Comparison of ENCODE assay signal across 9 mouse cellular contexts in the genomic region with DNA sequence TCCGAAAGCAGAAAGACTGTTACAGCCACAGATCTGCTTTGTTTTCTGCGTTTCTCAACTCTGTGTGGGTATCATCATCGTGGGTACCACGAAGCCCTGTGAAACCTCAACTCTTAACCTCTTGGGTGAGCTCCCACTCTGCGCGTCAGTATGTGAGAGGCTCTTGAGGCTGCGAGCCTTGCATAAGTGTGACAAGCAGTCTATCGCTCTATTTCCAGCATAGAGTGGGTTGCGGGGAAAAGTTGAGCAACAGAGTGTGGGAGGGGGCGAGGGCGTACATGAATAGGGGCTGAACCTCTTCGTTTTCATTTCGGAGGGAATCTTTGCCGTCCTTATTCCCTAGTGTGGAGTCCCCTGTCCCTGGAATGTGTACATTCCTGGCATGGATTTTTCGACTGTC. TPM values are rescaled to one million over a fixed set of nuclear protein-coding genes. Genes with fewer than 3 reads are reported as not detected.
DNase-seq lines count a peak whose midpoint lies in the region; ATAC-seq lines count a peak whose summit lies in the region.
"Had no signal": no experiment of that assay in that cellular context is flagged by ENCODE, and none has a peak within 500 bp of the region (broad histone marks: within the 10 kb centered on the region; RNA-seq: fewer than 3 reads in every experiment).

No protein-coding gene starts in this region.

- 62% methylated on average over 15 of the region's 15 CpGs for WGBS in embryonic facial prominence, embryonic 12.5 days
- 57% methylated on average over 15 of the region's 15 CpGs for WGBS in limb, embryonic 13.5 days

- H3K4me2 ChIP-seq in embryonic facial prominence, embryonic 12.5 days (replicated peaks), result peak overlapping the region; percentile 30
- H3K4me2 ChIP-seq in limb, embryonic 13.5 days (replicated peaks), result peak overlapping the region; percentile 51

- H3K4me1 ChIP-seq in embryonic facial prominence, embryonic 12.5 days, result peaks cover 14% of the 10 kb centered on the region; the same call in 1 of the 2 replicates
- H3K4me1 ChIP-seq in limb, embryonic 13.5 days, result peaks cover 21% of the 10 kb centered on the region
- H3K4me1 ChIP-seq: megakaryocyte, embryonic 14.5 days had no signal

- H3K36me3 ChIP-seq in embryonic facial prominence, embryonic 12.5 days, result no peaks in the 10 kb centered on the region
- H3K36me3 ChIP-seq in limb, embryonic 13.5 days, result no peaks in the 10 kb centered on the region

- no peaks in the 10 kb centered on the region for H3K27me3 ChIP-seq in embryonic facial prominence, embryonic 12.5 days
- no peaks in the 10 kb centered on the region for H3K27me3 ChIP-seq in limb, embryonic 13.5 days
- H3K27me3 ChIP-seq: megakaryocyte, embryonic 14.5 days had no signal

- H3K9ac ChIP-seq in embryonic facial prominence, embryonic 12.5 days, result no peak overlapping the region
- peak overlapping the region; percentile 21; the same call in 1 of the 2 replicates for H3K9ac ChIP-seq in limb, embryonic 13.5 days

- H3K9me3 ChIP-seq in embryonic facial prominence, embryonic 12.5 days, result no peaks in the 10 kb centered on the region
- H3K9me3 ChIP-seq in limb, embryonic 13.5 days, result no peaks in the 10 kb centered on the region

- H3K27ac ChIP-seq in embryonic facial prominence, embryonic 12.5 days, result peak overlapping the region; percentile 72
- H3K27ac ChIP-seq in limb, embryonic 13.5 days, result peak overlapping the region; percentile 28; the same call in 1 of the 2 replicates

- ATAC-seq in embryonic facial prominence, embryonic 12.5 days (ENCODE audit: insufficient number of reproducible peaks, insufficient read depth, low FRiP score, low TSS enrichment), result peak; percentile 57; the same call in 1 of the 2 replicates
- ATAC-seq in limb, embryonic 13.5 days (ENCODE audit: low FRiP score, low read depth), result peak; percentile 44; the same call in 1 of the 2 replicates
- ATAC-seq in megakaryocyte, adult 5-6 weeks (ENCODE audit: poor library complexity, severe bottlenecking), result no peak
- no peak for ATAC-seq in activated CD4-positive, CD25-positive, alpha-beta regulatory T cell, adult 4 months

- H3K4me3 ChIP-seq in embryonic facial prominence, embryonic 12.5 days, result no peak overlapping the region
- peak overlapping the region; percentile 24 for H3K4me3 ChIP-seq in limb, embryonic 13.5 days
- H3K4me3 ChIP-seq: megakaryocyte, embryonic 14.5 days had no signal

- DNase-seq in kidney, postnatal 10 days, result peak; percentile 8
- DNase-seq in kidney, postnatal 14 days, result no peak
- peak; percentile 54 to 72 for DNase-seq in frontal cortex, adult 2 months (ENCODE audit: extremely low spot score in 1 of 2, low spot score in 1 of 2)
- DNase-seq: cerebellum, adult 11 months had no signal

RNA-seq across cellular contexts. Expression of gene Zfp385b, which starts 44.1 kb away (rescaled TPM):
- 3.2 and 3.6 TPM in 2 replicates for polyA plus RNA-seq in embryonic facial prominence, embryonic 12.5 days (2016; fragmentation: Nextera tagmentation; extraction: Ambion mirVana)
- polyA plus RNA-seq in frontal cortex, adult 2 months (2012; rRNA removed), result 59.1 and 69.4 TPM in 2 replicates
- polyA plus RNA-seq in limb, embryonic 13.5 days (2015; fragmentation: Nextera tagmentation; extraction: Ambion mirVana), result 7.7 and 7.8 TPM in 2 replicates
- total RNA-seq in megakaryocyte, adult 5-6 weeks (2015), result not detected in 2 replicates
- not detected in 2 replicates for total RNA-seq in megakaryocyte, adult 5-6 weeks (2017)
- polyA plus RNA-seq in activated CD4-positive, CD25-positive, alpha-beta regulatory T cell, adult 4 months (2017; shearing (Covaris generic)), result under 1 TPM in 1 of 2 experiments, not detected in 1; 0.41 TPM

Comparison
In these comparisons a context has a peak if more than half of its experiments do, and no peak if none do; other contexts are left out.
1. ATAC-seq: peak in embryonic facial prominence, embryonic 12.5 days (single experiment) and limb, embryonic 13.5 days (single experiment); none in megakaryocyte, adult 5-6 weeks (single experiment) and activated CD4-positive, CD25-positive, alpha-beta regulatory T cell, adult 4 months (single experiment).